Mouse (Mus musculus) yolk sac, embryonic 10.5 days (tissue): ENCODE measurements at regions not wholly inside any gene's neighbourhood (a gene's known extent, or its start where the extent isn't known, plus 50 kb on each side); places are given as distances from the start of the nearest gene placed in this dataset.

Source experiments
- DNase-seq: peaks from one replicate; pipeline ENCODE4 v3.0.0-alpha.2; 2017; ENCODE audit warnings: low spot score

DNA sequence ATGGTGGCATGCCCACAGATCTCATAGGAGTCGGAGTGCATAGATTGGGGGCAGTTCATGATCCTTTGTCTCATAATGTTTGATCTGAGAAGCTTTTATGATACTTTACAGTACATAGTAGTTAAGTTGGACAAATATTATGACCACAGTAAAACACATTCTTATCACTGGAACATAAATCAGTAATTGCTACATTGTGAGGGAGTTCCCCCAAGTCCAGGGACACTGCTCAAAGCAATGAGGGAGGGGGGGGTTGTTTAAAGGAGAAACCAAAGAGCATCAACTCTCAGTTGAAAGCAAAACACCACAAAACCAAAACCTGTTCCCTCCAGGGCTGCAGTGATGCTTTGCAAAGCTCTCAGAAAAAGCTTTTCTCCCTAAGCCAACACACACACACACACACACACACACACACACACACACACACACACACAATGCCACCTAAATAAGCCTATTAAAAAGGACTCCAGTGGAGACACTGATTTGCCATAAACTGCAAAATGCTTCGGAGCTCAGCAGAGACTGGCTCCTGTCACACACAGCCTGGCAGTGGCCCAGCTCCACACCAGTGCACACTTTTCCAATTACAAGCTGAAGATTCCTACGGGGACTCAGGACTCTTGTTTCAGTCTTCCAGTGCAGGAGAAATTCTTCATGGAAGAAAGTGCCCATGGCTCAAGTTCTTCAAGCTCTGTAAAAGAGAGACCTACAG, 167.1 kb upstream of the Hnrnpa3 start:
- DNase-seq, result no peak

DNA sequence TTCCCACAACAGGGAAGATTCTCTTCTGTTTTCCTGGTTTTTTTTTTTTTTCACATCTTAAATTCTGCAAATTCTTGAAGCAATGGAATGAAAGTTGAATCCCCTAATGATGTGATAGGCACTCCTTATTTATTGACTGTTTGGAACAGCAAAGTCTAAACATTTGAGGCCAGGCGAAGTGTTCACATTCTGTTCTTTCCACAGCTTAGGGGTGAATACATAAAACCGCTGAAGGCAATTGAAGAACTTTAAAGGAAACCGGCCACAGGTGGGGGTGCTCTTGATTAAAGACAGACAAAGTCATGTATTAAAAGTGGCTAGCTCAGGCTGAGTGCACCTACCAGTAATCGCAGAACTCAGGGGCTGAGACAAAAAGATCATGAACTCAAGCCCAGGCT, 166.6 kb upstream of the Hnrnpa3 start:
- DNase-seq, result no peak

DNA sequence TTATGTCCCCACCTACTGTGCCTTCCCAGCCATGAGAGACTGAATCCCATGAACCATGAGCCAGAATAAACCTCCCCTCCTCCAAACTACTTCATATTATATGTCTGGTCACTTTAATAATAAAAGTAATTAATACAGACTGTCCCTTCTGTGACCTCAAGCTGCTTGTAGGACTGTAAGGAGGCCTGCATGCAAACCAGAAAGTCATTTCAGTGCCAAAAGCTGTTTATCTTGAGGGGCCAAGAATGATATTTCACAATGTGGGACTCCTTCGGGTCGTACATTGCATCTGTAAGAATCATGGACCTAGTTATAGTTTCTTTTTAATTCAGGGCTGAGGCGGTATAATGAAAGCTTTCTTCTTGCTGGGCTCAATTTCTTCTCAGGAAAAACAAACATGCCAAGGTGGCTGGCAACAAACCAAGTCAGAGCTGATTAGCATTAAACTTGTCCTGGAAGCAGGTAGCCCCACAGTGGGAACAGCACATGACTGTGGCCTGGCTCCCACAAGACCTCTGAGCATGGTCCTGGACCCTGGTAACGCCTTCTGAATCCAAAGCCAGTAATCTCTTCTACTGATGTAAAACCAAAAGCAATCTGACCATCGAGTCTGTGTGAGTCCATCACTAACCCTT, 162.3 kb upstream of the Hnrnpa3 start:
- no peak for DNase-seq

- no peak for DNase-seq
Observed at GRCm38 (mm10) chr2:75510223-75510622, 148.8 kb upstream of the Hnrnpa3 start.

- no peak for DNase-seq
Observed at GRCm38 (mm10) chr2:75512422-75513170, 146.5 kb upstream of the Hnrnpa3 start.

DNA sequence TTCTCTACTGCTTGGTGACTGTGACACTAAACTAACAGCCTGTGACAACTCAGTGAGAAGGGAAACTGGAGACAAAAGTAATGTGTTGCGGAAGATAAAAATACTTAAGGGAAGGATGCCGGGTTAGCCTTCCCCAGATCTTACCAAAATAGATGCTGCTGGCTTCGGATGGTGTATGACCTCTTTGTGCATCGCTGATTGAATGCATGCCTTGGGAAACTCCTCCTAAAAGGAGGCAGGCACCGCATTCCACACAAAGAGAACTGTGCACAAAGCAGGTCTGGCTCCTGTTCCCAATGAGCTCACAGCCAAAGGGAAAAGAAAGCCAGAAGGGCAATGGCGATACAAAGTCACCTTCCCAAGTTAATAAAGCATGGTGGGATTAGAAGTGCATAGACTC, 144.9 kb upstream of the Hnrnpa3 start:
- DNase-seq, result no peak

DNA sequence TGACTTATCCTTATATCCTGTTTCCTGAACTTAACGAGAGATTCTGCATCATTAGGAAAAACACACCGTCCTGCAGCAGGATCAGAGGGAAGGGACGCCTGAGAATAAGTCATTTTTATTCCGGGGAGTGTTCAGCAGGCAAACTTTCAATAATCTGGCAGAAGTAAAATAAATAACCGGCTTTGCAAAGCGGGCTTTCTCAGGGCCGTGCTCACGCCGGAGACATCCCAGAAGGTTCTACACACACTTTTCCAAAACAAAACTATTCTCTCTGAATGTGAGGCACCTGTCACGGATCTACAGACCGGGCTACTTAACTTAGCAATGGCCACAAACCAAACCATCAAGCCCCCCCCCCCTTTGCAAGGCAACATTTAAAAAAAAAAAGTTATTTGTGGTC, 142.8 kb upstream of the Hnrnpa3 start:
- no peak for DNase-seq

GRCm38 (mm10) chr2:75517096-75517495, 142.0 kb upstream of the Hnrnpa3 start:
- DNase-seq, result no peak

GRCm38 (mm10) chr2:75518607-75519006, 140.5 kb upstream of the Hnrnpa3 start:
- DNase-seq, result no peak

- no peak for DNase-seq
Observed at GRCm38 (mm10) chr2:75525562-75525961, 133.5 kb upstream of the Hnrnpa3 start.

DNA sequence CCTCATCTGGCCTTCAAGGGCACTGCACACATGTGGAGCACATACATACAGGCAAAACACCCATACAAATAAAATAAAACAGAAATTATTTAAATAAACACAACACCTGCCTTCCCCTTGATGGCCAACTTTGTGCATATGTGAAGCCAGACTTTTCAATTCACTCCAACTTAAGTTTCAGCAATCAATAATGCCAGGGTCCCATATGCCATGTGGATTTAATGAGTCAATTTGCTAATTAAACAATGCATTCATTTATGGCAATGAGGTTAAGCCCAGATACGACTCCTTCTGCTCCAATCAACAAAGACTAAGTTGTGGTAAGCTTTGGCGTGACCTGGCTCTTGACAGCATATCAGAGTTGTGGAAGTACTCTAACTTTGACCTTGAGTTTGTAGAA, 130.4 kb upstream of the Hnrnpa3 start:
- no peak for DNase-seq

DNA sequence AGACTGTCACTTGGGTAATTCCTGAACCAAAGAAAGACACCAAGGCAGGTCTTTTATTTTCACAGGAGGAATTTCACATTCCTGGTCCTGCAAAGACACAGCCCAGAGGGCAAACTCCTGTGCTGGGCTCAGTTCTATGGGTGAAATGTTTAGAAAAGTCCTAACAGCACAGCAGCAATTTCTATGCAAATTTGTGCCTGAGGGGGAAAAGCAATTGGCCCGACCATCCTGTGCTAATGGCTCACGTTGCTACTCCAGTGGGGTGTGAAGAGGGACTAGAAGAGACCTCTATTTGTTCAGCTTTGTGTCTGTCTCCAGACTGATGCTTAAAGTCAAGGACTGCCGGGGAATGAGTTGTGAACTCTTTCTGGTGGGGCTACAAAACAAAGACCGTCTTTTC, 120.9 kb upstream of the Hnrnpa3 start:
- DNase-seq, result no peak

- DNase-seq, result no peak
Observed at GRCm38 (mm10) chr2:75539726-75540125, 119.3 kb upstream of the Hnrnpa3 start.

DNA sequence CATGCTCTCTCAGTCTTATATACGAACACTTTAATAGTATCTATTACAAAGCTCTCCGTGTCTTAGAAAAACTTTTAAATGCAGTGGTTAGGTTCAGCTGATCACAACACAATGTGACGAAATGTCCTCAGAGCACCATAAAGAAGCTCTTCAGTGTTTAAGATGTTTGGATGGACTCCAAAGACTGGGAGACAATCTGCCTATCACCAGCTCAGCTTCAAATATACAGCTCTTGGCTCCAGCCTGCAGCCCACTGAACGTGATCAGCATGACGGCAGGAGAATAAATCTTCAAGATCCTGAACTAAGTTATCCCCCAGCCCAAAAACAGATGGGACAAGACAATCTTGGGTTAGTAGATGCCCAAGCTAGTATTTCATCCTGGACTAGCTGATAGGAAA, 116.7 kb upstream of the Hnrnpa3 start:
- no peak for DNase-seq

DNA sequence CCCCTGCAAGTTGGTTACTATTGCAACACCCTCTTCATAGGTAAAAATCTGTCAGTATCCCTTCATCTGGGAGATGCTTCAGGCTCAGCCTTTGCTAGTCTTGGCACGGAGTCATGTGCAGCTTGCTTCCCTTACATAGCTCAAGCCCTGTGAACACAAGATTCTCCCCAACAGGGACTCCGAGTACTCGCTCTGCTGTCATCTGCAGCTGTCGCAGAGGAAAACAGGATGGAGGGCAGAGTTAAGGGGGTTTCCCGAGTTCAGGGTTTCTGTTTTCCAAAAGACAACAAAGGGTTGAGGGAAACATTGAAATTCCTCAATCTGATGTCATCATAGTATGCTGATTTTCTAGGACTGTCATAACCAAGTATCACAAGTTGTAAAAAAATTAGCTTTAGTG, 116.3 kb upstream of the Hnrnpa3 start:
- no peak for DNase-seq

DNA sequence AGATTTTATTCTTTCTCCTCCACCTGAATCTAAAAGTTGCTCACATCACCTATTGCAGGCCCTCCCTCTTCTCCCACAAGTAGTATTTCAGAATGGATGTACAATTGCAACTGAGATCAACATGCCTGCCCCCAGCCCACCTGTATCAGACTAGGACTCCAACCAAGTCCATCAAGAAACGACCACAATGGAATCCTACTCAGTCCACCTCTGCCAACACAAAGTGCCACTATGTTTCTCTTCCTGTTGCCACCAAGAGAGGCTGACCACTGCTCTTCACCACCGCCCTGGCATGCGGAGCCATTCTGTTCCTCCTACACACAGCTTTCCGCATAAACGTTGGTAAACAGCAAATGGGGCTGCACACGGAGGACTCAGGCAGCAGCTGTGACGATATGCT, 113.1 kb upstream of the Hnrnpa3 start:
- no peak for DNase-seq

DNA sequence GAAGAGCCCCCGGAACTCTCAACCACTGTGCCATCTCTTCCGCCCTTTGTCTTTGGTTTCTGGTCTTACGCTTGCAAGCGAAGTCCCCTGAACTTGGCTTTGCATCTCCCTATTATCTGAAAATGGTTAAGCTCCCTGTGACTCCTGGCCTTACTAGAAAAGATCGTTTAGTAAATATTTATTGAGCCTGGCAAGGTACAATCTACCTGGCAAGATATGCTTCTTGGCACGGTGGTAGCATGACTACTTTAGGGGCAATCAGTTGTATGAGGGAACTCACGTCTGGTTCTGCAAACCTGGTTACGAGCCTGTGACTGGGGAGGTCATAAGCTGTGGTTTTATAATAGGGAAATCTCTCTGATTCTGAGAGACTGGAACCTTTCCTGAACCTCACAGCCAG, 103.4 kb upstream of the Hnrnpa3 start:
- no peak for DNase-seq

GRCm38 (mm10) chr2:75556744-75557143, 102.3 kb upstream of the Hnrnpa3 start:
- DNase-seq, result no peak

DNA sequence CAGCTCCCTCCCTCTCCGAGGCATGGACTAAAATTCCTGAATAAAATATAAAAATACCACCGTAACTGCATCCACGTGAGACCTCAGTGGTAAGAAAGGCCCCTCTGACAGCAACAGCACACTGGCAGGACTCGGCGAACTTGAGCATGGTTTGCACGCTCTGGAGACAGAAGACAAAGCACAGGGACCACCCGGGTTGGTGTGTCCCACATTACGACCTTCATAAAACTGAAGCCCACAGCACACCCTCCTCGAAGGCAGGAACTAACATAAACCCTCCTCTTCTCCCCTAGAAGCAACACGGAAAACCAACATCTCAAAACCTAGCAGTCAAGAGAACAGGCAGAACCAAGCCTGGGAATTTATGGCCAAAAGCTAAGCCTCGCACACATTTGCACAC, 101.7 kb upstream of the Hnrnpa3 start:
- no peak for DNase-seq

DNA sequence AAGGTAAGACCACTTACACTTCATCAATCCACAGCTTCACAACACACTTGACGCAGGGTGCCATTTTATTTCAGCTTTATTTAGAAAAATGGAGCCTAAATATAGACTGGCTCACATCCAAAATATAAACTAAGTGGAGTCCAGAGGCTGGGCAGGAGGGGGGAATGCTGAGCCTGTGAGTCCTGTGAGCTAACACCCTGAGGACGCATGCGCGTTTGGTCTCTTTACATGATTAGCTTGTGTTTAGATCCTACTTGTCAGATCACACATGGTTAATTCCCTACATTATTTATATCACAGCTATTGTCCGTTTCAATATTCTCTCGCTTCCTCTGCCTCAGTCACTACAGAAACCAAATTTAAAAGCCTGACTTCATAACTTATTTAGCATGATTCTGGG, 99.1 kb upstream of the Hnrnpa3 start:
- DNase-seq, result no peak

DNA sequence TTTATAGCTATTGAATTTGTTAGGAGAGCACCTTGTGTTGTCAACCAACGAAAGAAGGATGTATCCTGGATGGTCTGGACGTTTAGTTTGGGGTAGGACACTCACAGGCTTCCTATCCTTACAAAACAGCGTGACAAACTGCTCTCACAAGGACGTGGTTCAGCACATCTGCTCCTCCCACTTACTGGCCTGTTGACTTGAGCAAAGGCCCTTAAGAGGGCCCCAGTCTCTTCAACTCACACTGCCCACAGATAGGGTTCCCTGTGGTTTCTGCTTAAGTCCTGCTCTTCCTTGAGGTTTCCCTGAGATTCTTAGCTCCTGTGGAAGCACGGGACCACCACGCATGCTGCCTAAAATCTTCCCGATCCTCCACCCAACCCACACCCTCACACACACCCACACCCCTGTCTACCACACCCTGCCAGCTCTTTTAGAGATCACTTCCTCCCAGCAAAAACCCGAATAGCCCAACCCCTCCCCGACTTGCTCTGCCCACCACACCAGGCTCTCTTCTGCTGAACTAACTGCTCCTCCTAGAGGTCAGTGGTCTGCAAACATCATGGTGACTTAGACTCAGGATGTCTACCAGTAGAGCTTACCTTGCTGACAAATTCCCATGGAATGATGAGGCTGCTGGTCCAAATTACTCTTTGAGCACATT, 95.7 kb upstream of the Hnrnpa3 start:
- peak; percentile 9 for DNase-seq

GRCm38 (mm10) chr2:75564809-75565208, 94.3 kb upstream of the Hnrnpa3 start:
- DNase-seq, result no peak

GRCm38 (mm10) chr2:75567131-75567530, 91.9 kb upstream of the Hnrnpa3 start:
- no peak for DNase-seq
